Mouse (Mus musculus) neutrophil, adult 5-6 weeks (primary cell): ENCODE results near the gene Gm49373. TPM values are rescaled to one million over a fixed set of nuclear protein-coding genes. Genes with fewer than 3 reads are reported as not detected.

Source experiments
- ATAC-seq: fragments of 151-379, 151-347 bp; 2 replicates; pipeline ENCODE4 v1.8.0; 2017; ENCODE audit warnings: mild to moderate bottlenecking, moderate TSS enrichment; ENCODE audit not compliant: insufficient number of reproducible peaks, poor library complexity, low FRiP score, severe bottlenecking; ENCODE audit errors: extremely low read depth
- total RNA-seq: library from RNA; stranded (forward); fragments of 200-1000 nt; gene quantifications from 2 replicates; pipeline ENCODE4 v1.2.3, GENCODE M21; 2017

Gm49373 gene
- total RNA-seq, 1 experiment from 2014 or later = 0.23 TPM

GRCm38 (mm10) chr9:21031251-21031895, 41.5 kb downstream of the Gm49373 start:
- ATAC-seq = peak; percentile 4; the same call in 1 of the 2 replicates

GRCm38 (mm10) chr9:21030781-21031250, 42.1 kb downstream of the Gm49373 start:
- ATAC-seq = peak; percentile 70

- ATAC-seq = no peak
Measured at GRCm38 (mm10) chr9:21030055-21030600, 42.8 kb downstream of the Gm49373 start.

- peak; percentile 36 for ATAC-seq
Measured at GRCm38 (mm10) chr9:21029291-21030054, 43.4 kb downstream of the Gm49373 start, which contains the start of gene Icam4. Gene Icam4, plus strand, starts transcription at chr9:21029373.

- ATAC-seq = no peak
Measured at GRCm38 (mm10) chr9:21028560-21029110, 44.3 kb downstream of the Gm49373 start.

GRCm38 (mm10) chr9:21027774-21028290, 45.1 kb downstream of the Gm49373 start:
- ATAC-seq = no peak

- ATAC-seq = no peak
Measured at GRCm38 (mm10) chr9:21026849-21027248, 46.0 kb downstream of the Gm49373 start.

- no peak for ATAC-seq
Measured at GRCm38 (mm10) chr9:21025258-21025810, 47.6 kb downstream of the Gm49373 start.

GRCm38 (mm10) chr9:21022726-21023125, 50.2 kb downstream of the Gm49373 start:
- no peak for ATAC-seq

- no peak for ATAC-seq
Measured at GRCm38 (mm10) chr9:21022288-21022687, 50.6 kb downstream of the Gm49373 start.

GRCm38 (mm10) chr9:21021363-21021762, 51.5 kb downstream of the Gm49373 start:
- ATAC-seq = no peak

GRCm38 (mm10) chr9:21018600-21018999, 54.3 kb downstream of the Gm49373 start:
- ATAC-seq = no peak

- no peak for ATAC-seq
Measured at GRCm38 (mm10) chr9:21017177-21017575, 55.7 kb downstream of the Gm49373 start.

- no peak for ATAC-seq
Measured at GRCm38 (mm10) chr9:21016331-21017176, 56.3 kb downstream of the Gm49373 start.

GRCm38 (mm10) chr9:21015571-21016130, 57.2 kb downstream of the Gm49373 start, which contains the start of gene Icam1:
Gene Icam1, plus strand, starts transcription at chr9:21015985.
- peak; percentile 46 for ATAC-seq

GRCm38 (mm10) chr9:21014691-21015570, 58.0 kb downstream of the Gm49373 start:
- ATAC-seq = peak; percentile 76
